Mouse (Mus musculus): ENCODE results near the gene Zfp512b. TPM values are rescaled to one million over a fixed set of nuclear protein-coding genes. Genes with fewer than 3 reads are reported as not detected.

Zfp512b gene
- total RNA-seq, 2 experiments from 2014 or later: 82.8 to 114 TPM

- no peak for DNase-seq (ENCODE audit: extremely low spot score in 1 of 2, low spot score in 1 of 2)
Measured at GRCm38 (mm10) chr2:181574921-181575545, 17.6 kb downstream of the Zfp512b start.

- DNase-seq (ENCODE audit: extremely low spot score in 1 of 2, low spot score in 1 of 2): no peak
Measured at GRCm38 (mm10) chr2:181573961-181574360, 18.6 kb downstream of the Zfp512b start.

- no peak for DNase-seq (ENCODE audit: extremely low spot score in 1 of 2, low spot score in 1 of 2)
Measured at GRCm38 (mm10) chr2:181572921-181573920, 19.4 kb downstream of the Zfp512b start.

- DNase-seq (ENCODE audit: extremely low spot score in 1 of 2, low spot score in 1 of 2): no peak
Measured at GRCm38 (mm10) chr2:181571941-181572670, 20.5 kb downstream of the Zfp512b start.

DNA sequence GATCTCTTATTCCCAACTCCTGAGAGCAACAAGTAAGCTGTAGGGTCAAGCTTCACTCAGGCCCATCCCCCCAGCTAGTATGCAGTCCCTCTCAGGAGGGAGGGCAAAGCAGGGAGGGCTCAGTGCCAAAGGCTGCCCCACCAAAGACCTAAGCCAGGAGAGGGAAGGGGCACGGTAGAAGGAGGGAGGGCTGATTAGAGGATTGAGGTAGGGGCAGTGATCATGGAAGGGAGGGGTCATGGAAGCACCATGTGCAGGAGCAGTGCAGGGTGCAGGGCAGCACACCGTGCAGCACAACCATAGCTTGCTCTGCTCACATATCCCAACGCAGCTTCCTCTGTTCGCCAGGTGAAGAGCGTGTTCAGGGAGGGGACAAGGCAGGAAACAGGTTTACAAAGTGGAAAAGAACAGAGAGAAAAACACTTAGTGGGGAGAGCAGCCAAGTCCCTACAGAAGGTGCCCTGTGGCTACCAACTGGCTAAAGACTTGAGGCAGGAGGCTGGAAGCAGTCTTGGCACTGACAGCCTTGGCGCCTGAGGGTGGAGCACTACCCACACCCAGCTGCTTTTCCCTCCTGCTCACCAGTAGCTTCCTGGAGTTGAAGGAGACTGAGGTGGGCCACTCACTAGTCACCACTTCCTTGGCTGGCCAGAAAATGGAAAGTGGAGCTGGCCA is 21.5 kb downstream of the Zfp512b start:
- DNase-seq (ENCODE audit: extremely low spot score in 1 of 2, low spot score in 1 of 2): no peak

DNA sequence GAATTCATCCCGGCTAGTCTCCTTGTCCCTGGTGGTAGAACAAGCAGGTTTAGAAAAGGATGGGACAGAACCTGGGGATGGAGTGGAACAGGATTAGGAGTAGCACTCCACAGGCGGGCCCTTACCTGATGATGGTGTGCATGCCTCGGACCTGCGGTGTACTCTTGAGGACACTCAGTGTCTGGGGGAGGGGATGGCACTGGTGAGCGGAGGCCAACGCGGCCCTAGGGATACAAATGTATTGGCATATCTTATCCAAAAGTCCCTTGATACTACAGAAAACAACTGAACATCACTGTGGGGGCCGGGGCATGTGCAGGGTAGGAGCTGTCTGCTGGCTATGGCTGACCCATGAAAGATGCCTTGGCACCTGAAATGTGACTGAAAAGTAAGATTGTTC is 22.2 kb downstream of the Zfp512b start:
- no peak for DNase-seq (ENCODE audit: extremely low spot score in 1 of 2, low spot score in 1 of 2)

- no peak for DNase-seq (ENCODE audit: extremely low spot score in 1 of 2, low spot score in 1 of 2)
Measured at GRCm38 (mm10) chr2:181569856-181570255, 22.7 kb downstream of the Zfp512b start.

GRCm38 (mm10) chr2:181568272-181569008 is 24.2 kb downstream of the Zfp512b start:
- DNase-seq (ENCODE audit: extremely low spot score in 1 of 2, low spot score in 1 of 2): peak in 1 of 2 experiments; percentile 55

DNA sequence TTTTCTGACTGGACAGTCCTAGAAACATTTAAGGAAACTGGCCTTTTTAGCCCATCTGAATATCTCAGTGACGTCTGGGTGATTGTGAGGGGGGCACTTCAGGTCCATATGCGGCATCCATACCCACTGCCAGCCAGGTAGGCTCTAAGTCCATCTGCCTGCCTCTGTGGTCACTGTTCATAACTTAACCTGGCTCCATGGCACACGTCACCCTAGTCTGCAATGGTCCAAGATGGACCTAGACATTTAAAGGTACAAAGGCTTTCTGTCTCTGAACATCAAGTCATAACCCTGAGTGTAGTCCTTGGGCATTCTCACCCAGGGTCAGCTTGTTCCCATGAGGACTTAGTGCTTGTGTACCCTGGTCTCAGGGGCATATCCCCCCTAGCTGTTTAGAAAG is 25.3 kb downstream of the Zfp512b start:
- no peak for DNase-seq (ENCODE audit: extremely low spot score in 1 of 2, low spot score in 1 of 2)

GRCm38 (mm10) chr2:181553772-181554171 is 38.8 kb downstream of the Zfp512b start:
- no peak for DNase-seq (ENCODE audit: extremely low spot score in 1 of 2, low spot score in 1 of 2)

- no peak for DNase-seq (ENCODE audit: extremely low spot score in 1 of 2, low spot score in 1 of 2)
Measured at GRCm38 (mm10) chr2:181550233-181550632, 42.4 kb downstream of the Zfp512b start.

- DNase-seq (ENCODE audit: extremely low spot score in 1 of 2, low spot score in 1 of 2): no peak
Measured at GRCm38 (mm10) chr2:181548682-181549081, 43.9 kb downstream of the Zfp512b start.

DNA sequence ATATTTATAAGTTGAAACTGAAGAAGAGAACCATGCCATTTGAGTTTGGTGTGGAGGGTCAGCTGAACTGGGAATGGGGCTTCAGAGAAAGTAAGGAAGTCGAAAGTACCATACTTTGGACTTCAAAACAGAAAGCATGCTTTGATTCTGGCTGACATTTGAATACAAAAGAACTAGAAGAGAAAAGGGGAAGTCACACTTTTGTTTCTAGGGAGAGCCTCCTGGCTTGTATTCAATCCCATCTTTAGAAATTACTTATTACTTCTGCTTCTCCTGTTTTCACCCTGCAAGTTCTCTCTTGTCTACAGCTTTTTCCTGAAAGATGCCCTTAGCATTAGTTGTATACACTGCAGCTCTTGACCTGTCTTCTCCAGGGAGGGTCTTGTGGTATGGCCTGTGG is 44.4 kb downstream of the Zfp512b start:
- DNase-seq (ENCODE audit: extremely low spot score in 1 of 2, low spot score in 1 of 2): no peak

- no peak for DNase-seq (ENCODE audit: extremely low spot score in 1 of 2, low spot score in 1 of 2)
Measured at GRCm38 (mm10) chr2:181546142-181546541, 46.5 kb downstream of the Zfp512b start.

GRCm38 (mm10) chr2:181541761-181542380 is 50.7 kb downstream of the Zfp512b start:
- DNase-seq (ENCODE audit: extremely low spot score in 1 of 2, low spot score in 1 of 2): no peak

GRCm38 (mm10) chr2:181537444-181538047 is 55.1 kb downstream of the Zfp512b start:
- DNase-seq (ENCODE audit: extremely low spot score in 1 of 2, low spot score in 1 of 2): peak in 1 of 2 experiments; percentile 23

GRCm38 (mm10) chr2:181536410-181536809 is 56.2 kb downstream of the Zfp512b start:
- DNase-seq (ENCODE audit: extremely low spot score in 1 of 2, low spot score in 1 of 2): no peak

- no peak for DNase-seq (ENCODE audit: extremely low spot score in 1 of 2, low spot score in 1 of 2)
Measured at GRCm38 (mm10) chr2:181532589-181532988, 60.0 kb downstream of the Zfp512b start.
